Mouse (Mus musculus): Measurements from ENCODE around the gene Lrrc3.

DNA sequence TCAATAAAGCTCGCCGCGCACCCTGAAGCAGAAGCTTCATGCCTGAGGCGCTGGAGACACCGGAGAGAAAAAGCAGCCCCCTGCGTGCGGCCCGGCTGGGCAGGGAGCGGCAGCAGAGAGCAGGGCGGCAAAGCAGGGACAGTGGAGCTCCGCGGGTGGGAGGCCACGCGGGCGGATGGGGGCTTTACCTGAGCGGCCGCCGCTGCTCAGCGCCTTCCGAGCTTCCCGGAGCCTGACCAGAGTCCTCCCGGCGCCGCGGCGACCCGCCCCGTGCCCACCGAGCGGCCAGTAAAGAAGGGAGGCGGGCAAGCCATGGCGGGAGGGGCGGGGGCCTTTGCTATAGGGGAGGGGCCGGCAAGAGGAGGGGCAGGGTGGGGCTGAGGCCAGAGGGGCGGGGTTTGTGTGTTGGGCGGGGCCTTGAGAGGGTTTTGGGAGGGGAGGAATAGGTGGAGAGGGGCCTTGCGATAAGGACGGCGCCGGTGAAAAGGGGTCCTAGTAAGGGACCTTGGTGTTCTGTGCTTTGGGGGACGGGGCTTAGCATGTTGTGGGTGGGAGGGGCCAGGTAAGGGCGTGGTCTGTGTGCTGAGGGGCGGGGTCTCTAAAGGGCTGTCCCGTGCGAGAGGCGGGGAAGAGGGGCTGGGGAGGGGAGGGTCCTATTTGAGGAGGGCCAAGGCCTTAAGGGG, at the start of gene Lrrc3:
- TF ChIP-seq POLR2A (IDR thresholded peaks at IDR 0.05; ENCODE audit: insufficient read length, low read depth) (no peak), TCF12 (IDR thresholded peaks at IDR 0.05; ENCODE audit: insufficient read depth, poor library complexity, severe bottlenecking) (no peak)
